Mouse (Mus musculus) layer of hippocampus, adult 2 months (tissue): ENCODE measurements around the gene Foxo1. TPM values are rescaled to one million over a fixed set of nuclear protein-coding genes. Genes with fewer than 3 reads are reported as not detected.

Experiments
- DNase-seq, 2 experiments: peaks; one replicate each; pipeline ENCODE4 v3.0.0; 2022; ENCODE audit warnings: low spot score in 2 of 2
- H3K27ac ChIP-seq: fragments of 200-600 bp; 2 replicates; pipeline ENCODE4 v1.8.1; 2022
- H3K4me3 ChIP-seq: fragments of 200-600 bp; 2 replicates; pipeline ENCODE4 v1.8.1; 2022; ENCODE audit warnings: mild to moderate bottlenecking
- CTCF ChIP-seq: fragments of 200-600 bp; conservative IDR thresholded peaks from 2 replicates; pipeline ENCODE4 v1.8.1; 2022; ENCODE audit warnings: antibody characterized with exemption, mild to moderate bottlenecking, moderate library complexity
- long read RNA-seq, 2 experiments: library from polyadenylated mRNA; stranded (forward); transcript quantifications; one replicate each; pipeline ENCODE4 v2.0.0; 2021; ENCODE audit warnings: borderline mapping rate in 2 of 2
- total RNA-seq, 2 experiments: library from RNA; stranded (reverse); gene quantifications; 2 replicates each; pipeline ENCODE4 v1.2.3; 2021

Gene Foxo1
- 10 to 100 TPM; 22.4 to 23.5 TPM for total RNA-seq
- long read RNA-seq, experiment 1, full-length matches to known transcripts = 13 of 25 reads
- long read RNA-seq, experiment 1, partial matches to known transcripts = 7 of 25 reads
- long read RNA-seq, experiment 1, other reads (novel, unspliced or antisense) = 5 of 25 reads
- long read RNA-seq, experiment 2, full-length matches to known transcripts = 22 of 32 reads
- long read RNA-seq, experiment 2, partial matches to known transcripts = 8 of 32 reads
- long read RNA-seq, experiment 2, other reads (novel, unspliced or antisense) = 2 of 32 reads

DNA sequence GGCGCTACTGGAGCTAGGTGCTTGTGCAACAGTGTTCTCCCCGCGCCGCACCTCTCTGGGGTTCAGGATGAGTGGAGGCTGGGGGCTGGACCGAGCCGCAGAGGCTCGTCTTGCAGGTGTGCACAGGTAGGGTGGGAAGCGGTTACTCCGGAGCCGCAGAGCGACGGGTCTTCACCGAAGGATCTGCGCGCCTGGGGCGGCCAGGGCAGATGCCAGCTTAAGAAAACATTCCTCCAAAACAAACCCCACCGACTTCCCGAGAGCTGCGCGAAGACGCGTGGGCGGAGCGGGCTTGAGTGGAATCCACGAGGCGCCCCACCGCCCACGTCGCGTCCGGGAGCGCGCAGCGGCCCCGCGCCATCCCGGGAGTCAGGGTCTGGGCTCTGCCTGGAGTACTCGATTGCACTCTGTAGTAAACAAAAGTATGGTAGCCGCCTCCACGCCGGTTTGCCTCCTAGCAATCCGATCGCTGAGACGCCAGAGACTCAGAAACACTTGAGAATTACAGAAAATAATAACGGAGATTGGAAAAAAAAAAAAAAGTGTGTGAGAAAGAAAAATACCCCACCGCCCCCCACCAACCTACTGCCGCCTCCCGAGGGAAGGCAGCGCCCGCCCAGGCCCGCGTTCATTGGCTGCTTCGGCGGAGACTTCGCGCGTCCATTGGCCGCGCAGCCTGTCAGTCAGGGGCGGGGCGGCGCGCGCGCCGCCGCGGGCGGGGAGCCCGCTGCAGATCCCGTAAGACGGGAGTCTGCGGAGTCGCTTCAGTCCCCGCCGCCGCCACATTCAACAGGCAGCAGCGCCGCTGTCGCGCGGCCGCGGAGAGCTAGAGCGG lies at the start of gene Foxo1:
TSS of gene Foxo1 (plus strand) at position 685 of the 835 bp plus-strand sequence.
- H3K4me3 ChIP-seq = peak within 1 kb of the TSS; percentile 89
- H3K27ac ChIP-seq = peak within 1 kb of the TSS; percentile 93
- DNase-seq = peak; percentile 69 to 87
- peak; percentile 51 for TF ChIP-seq CTCF

DNA sequence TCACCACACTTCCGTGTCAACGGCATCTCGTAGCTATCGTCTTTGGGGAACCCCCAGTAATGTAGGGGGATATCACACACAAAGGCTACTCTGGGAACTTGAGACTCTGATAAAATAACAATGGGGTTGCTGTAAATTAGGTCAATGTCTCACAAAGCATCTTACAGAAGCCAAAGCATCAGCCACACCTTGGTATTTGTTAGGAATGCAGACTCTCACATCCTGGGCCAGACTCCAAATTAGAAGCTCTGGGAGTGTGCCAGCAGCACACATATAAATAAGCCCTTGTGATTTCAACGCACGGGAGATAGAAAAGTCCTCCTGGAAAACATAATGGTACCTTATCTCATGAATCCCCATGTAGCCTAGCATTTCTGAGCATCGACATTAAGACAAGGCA lies 49.3 kb upstream of the Foxo1 start:
- TF ChIP-seq CTCF = no peak
- H3K4me3 ChIP-seq = no peak overlapping the region
- DNase-seq = no peak
- no peak overlapping the region for H3K27ac ChIP-seq

DNA sequence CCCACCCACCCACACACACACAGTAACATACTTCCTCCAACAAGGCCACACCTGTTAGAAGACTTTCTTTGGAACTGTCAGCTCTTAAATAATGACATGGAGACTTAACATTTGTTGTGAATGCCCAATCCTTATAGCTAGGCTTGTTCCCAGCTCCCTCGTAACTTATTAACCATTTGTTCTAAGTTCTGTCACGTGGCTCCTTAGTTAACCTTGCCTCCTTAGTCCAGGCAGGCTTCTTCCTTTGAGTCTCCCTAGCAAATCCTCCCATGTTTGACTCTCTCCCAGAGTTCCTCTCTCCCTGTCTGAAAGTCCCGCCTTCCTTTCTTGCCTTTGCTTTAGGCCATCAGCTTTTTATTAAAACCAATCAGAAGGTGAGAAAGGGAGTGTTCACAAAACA lies 47.1 kb upstream of the Foxo1 start:
- H3K27ac ChIP-seq = no peak overlapping the region
- TF ChIP-seq CTCF = no peak
- no peak overlapping the region for H3K4me3 ChIP-seq
- DNase-seq = no peak

GRCm38 (mm10) chr3:52221931-52222330 lies 46.2 kb upstream of the Foxo1 start:
- no peak for TF ChIP-seq CTCF
- H3K27ac ChIP-seq = no peak overlapping the region
- H3K4me3 ChIP-seq = no peak overlapping the region
- DNase-seq = no peak

- Histone ChIP-seq H3K27ac (no peak overlapping the region; the same call in 1 of the 2 replicates), H3K4me3 (no peak overlapping the region)
- peak; percentile 69 for TF ChIP-seq CTCF
- DNase-seq = no peak
Observed at GRCm38 (mm10) chr3:52236488-52236887, 31.6 kb upstream of the Foxo1 start.

- no peak overlapping the region for H3K27ac ChIP-seq
Observed at GRCm38 (mm10) chr3:52237136-52237535, 31.0 kb upstream of the Foxo1 start.

DNA sequence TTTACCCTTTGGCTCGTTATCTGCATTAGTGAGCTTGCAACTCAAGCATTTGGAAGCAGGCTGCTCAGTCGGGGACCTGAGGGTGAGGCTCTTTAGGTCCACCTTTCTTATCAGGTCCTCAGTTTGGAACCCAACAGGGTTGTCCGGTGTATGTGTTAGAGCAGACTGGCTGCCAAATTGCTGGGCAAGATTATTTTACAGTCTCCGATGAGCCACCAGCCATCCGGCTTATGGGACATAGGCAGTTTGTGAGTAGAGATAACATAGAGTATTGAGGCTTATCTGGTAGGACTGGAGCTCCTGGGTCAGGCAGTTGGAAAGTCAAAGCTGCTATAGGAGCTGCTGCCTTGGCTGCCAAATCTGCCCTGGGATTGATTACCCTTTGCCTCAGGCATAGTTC lies 27.1 kb upstream of the Foxo1 start:
- no peak overlapping the region for H3K4me3 ChIP-seq
- H3K27ac ChIP-seq = no peak overlapping the region
- DNase-seq = no peak
- no peak for TF ChIP-seq CTCF

More at GRCm38 (mm10) chr3:52237136-52237535, 31.0 kb upstream of the Foxo1 start:
- TF ChIP-seq CTCF = no peak
- no peak overlapping the region for H3K4me3 ChIP-seq
- no peak for DNase-seq

GRCm38 (mm10) chr3:52242457-52243105 lies 25.6 kb upstream of the Foxo1 start:
- H3K4me3 ChIP-seq = no peak overlapping the region
- no peak overlapping the region for H3K27ac ChIP-seq
- peak; percentile 73 to 87 for DNase-seq
- TF ChIP-seq CTCF = peak; percentile 96

DNA sequence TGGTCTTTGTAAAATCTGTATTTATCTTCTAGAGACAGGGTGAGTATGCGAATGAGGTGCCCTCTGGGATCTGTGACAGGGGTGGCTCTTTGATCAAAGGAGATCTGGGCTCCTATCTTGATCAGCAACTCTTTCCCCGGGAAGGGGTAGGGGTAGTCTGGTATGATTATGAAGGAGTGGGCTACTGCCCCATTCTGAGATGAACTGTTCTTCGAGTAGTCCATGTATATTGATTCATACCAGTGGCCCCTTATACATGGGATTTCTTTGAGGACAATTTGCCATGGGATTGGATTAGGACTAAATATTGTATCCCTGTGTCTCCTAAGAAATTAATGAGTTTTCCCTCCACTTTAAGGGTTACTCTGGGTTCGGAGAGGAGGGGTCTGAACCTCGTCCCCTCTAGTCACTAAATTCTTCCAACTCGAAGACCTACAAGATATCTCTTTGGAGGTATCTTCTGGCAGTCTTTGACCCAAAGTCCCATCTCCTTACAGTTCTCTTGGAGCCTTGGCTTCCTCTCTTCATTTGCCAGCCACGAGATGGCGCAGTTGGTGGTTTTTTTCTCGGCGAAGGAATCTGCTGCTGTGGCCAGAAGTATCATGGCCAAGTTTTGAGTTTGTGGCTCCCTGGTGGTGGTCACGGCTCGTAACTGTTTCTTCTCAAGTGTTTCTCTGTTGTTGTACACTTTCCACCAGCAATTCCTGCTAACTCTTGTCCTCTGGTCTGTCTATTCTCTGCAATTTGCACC lies 24.7 kb upstream of the Foxo1 start:
- H3K4me3 ChIP-seq = no peak overlapping the region
- TF ChIP-seq CTCF = peak; percentile 77
- DNase-seq = no peak
- H3K27ac ChIP-seq = no peak overlapping the region

DNA sequence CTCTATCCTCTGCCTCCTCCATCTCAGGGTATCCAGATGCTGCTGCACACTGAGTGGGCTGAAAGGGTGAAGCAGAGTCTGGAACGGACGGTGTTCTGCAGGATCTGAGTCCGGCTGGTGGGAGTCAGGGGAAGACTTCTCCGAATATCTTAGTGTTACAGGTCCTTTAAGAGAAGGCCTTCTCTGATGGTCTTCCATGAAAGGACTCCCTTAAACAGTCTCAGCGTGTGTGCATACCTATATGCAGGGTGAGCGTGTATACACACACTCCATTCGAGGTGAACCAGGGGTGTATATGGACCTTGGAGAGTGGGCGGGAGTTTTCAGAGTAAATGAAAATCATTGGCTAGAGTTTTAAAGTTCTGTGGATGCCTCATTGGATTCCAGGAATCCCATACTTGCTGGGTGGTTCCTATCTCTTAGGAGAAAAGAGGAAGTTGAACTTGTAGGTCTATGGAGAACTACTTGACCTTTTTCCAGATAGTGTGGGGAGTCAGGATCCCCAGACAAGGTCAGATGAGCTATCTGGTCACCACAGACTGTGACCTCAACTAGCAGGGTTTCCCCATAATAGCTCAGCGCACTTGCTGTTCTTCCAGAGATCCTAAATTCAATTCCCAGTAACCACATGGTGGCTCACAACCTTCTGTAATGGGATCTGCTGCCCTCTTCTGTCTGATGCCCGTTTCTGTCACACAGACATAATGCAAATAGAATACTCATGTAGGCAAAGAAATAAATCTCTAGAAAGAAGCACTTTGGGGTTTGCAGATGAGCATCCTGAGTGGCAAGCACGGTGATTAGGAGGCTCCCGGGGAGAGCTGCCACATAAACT lies 21.9 kb upstream of the Foxo1 start:
- no peak for DNase-seq
- Histone ChIP-seq H3K27ac (no peak overlapping the region), H3K4me3 (no peak overlapping the region)
- peak; percentile 64 for TF ChIP-seq CTCF

- no peak for DNase-seq
- H3K27ac ChIP-seq = no peak overlapping the region
- H3K4me3 ChIP-seq = no peak overlapping the region
- TF ChIP-seq CTCF = peak; percentile 57
Observed at GRCm38 (mm10) chr3:52251184-52251583, 17.0 kb upstream of the Foxo1 start.
